Mouse (Mus musculus) heart, postnatal 4 days (tissue): ENCODE data around the gene Dennd4a. TPM values are rescaled to one million over a fixed set of nuclear protein-coding genes. Genes with fewer than 3 reads are reported as not detected.

Source experiments
- DNase-seq: peaks from one replicate; pipeline ENCODE4 v3.0.0; 2021
- total RNA-seq, 2 experiments: library from RNA; stranded (reverse); gene quantifications; 2 replicates each; pipeline ENCODE4 v1.2.3; 2021

The Dennd4a gene
- total RNA-seq, 2 experiments from 2014 or later: 13.8 to 16.9 TPM

DNA sequence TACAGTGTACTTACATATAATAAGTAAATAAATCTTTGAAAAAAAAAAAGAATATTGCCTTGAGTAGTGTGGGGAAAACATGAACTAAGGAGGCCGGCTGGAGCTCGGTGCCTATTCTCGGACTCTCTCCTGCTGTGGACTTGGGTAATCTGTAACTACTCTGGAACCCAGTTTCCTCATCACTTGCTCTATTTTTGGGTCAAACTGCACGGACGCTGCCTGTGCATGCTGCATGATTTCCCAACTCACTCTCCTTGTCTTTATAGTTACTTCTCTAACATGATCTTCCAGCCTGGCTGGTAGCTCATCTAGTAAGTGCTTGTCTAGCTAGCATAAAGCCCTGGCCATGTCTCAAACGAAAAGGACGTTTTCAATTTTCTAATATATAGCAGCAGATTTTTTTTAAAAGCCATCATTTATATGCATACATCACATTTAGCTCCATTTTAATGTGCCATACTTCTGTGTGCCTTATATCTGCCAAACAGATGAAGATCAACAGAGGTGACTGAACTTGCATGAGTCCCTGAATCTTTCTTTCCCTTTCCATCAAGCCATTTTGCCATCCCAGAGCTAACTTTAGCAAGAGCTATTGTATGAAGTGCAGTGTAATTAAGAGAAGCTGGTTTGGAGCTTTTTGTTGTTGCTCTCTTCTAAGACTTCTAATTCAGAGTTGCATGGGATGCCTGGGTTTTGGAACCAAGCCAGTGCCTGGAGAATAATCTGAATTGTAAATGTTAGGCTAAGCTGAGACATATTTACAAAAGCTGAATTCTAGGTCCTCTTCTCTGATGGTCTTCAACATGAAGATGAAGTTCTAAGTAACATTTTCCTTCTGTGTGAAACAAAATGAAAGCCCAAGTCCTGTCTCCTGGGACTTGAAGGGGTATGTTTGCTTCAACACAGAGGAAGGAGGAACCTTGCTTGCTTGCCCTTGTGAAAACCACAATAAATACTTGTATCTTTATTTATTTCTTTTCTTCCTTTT is 20.2 kb upstream of the Dennd4a start:
- DNase-seq: no peak

GRCm38 (mm10) chr9:64791676-64792075 is 19.5 kb upstream of the Dennd4a start:
- DNase-seq: no peak

DNA sequence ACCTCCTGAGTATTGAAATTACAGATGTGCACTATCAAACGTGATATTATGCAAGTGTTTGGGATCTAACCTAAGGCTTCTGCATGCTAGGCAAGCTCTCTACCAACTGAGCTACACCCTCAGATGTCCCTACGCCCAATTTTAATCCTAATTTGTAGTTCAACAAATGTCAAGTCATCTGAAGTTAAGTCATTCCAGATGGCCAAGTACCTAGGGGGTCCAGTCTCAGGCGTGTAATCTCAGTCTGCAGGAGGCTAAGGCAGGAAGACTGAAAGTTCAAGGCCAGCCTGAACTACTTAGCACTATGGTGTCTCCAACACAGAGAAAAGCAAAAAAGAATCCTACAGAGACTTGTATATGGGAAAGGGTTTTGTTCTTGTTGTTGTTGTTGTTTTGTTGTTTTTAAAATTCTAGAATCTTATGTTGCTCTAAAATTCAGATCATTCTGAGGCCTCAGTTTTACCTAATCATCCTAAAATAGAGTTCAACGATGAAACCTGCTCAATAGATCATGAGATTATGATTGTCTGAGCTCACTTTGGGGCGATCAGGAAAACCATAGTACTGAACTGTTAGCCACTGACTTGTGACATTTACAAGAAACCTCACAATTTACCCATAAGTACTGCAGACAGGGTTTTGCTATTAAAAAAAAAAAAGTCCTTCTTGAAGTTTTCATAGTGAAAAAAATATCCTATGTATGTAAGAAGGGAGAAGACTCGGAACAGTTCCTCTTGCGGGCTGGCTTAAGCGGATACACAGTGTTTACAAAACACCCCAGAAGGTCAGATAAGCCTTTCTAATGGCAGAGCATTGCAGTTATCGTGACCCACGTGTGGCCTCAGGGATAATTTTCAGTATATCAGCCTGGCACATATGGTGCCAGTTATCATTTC is 18.5 kb upstream of the Dennd4a start:
- DNase-seq: no peak

- no peak for DNase-seq
These were observed 17.9 kb upstream of the Dennd4a start for GRCm38 (mm10) chr9:64793275-64793590.

- no peak for DNase-seq
These were observed 17.3 kb upstream of the Dennd4a start for GRCm38 (mm10) chr9:64793794-64794193.

GRCm38 (mm10) chr9:64794448-64795420 is 16.4 kb upstream of the Dennd4a start:
- no peak for DNase-seq

DNA sequence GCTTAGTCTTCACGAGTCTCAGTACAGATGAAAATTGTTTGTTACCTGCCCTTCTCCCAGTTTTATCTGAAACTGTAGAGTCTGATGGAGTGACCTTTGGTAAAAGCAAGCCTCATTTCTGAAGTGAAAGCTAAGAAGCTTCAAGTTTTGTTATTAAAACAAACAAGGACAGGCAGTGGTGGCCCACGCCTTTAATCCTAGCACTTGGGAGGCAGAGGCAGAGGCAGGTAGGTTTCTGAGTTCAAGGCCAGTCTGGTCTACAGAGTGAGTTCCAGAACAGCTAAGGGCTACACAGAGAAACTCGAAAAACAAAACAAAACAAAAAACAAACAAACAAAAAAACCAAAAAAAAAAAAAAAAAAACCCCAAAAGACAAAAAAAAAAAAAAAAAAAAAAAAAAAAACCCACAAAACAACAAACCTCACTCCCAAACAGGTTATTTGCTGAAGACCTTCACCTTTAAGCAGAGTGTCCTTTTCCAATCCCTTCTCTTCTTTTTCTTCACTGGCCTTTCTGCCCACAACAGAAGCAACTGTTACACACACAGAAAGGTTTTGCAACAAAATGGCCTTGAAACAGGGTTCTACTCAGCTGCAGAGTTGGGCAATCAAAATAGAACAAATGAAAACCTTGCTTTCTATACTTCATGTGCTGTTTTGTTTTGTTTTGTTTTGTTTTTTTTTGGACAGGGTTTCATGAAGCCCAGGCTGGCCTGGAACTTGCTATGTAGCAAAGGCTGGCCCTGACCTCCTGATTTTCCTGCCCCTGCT is 15.1 kb upstream of the Dennd4a start:
- no peak for DNase-seq

DNA sequence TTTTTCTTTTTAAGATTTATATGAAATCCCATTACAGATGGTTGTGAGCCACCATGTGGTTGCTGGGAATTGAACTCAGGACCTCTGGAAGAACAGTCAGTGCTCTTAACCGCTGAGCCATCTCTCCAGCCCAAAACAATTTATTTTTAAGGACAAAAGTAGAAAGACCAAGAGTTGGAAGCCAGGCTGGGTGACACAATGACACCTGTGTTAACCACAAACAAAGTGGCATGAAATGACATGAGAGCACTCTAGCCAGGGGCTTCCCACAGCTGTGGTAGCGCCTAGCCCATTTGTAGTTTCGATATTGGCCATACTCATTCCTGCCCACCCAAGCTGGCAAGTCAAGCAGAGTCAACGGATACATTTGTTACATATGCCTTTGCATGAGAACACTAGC is 13.7 kb upstream of the Dennd4a start:
- DNase-seq: no peak

DNA sequence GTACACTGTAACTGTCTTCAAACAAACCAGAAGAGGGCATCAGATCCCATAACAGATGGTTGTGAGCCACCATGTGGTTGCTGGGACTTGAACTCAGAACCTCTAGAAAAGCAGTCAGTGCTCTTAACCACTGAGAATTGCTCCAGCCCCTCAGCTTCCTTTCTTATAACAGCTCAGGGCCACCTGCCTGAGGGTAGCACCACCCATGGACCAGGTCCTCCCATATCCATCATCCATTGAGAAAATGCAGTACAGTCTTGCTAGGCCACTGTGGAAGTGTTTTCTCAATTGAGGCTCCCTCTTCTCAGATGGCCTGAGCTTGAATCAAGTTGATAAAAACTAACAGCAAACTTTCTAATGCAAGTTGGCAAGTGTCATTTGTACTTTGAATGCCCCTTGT is 13.0 kb upstream of the Dennd4a start:
- no peak for DNase-seq

GRCm38 (mm10) chr9:64798859-64799258 is 12.3 kb upstream of the Dennd4a start:
- no peak for DNase-seq

- DNase-seq: no peak
These were observed 11.6 kb upstream of the Dennd4a start for GRCm38 (mm10) chr9:64799504-64799903.

DNA sequence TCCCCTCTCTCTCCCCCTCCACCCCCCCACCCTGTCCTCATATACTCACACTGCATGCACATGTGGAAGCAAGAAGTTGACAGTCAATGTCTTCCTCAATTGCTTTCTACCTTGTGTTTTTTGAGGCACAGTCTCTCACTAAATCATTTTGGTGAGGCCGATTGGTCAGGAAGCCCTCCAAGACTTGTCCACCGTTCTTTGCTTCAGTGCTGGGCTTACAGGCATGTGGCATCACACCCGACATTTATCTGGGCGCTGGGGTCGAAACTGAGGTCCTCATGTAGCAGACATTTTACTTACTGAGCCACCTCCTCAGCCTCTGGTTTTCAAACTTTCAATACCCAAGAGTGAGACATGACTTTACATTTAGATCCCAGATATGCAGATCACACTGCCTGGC is 8.6 kb upstream of the Dennd4a start:
- no peak for DNase-seq

DNA sequence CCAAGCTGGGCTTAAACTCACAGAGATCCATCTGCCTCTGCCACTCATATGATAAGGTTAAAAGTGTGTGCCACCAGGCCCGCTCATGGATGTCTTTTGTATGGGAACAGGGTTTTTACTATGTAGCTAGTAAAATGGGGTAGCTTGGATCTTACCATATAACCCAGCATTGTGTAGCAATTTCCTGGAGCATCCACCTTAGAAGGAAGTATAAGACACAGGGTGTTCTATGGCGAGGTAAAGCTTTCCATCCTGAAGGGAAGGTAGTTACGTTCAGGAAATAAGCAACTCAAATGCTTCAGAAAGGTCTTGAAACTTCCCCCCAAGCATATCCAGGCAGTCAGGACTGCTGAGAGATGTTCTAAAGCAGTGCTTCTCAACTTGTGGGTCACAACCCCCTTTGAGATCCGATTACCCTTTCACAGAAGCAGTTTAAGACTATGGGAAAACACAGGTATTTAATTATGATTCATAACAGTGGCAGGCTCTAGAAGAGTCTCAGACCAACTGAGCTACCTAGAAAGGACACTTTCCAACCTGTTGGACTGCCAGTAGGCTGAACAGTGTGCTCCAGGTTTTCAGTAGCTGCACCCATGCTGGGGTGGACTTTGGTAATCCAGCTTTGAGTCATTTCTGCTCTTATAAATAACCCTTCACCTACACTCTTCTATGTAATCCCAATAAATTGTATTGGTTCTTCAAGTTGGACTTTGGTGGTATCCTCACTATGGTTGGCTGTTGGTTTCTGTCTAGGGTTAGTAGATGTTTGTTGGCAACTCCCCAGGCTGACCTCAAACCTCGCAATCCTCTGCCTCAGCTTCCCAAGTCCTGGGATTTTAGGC is 7.5 kb upstream of the Dennd4a start:
- no peak for DNase-seq

DNA sequence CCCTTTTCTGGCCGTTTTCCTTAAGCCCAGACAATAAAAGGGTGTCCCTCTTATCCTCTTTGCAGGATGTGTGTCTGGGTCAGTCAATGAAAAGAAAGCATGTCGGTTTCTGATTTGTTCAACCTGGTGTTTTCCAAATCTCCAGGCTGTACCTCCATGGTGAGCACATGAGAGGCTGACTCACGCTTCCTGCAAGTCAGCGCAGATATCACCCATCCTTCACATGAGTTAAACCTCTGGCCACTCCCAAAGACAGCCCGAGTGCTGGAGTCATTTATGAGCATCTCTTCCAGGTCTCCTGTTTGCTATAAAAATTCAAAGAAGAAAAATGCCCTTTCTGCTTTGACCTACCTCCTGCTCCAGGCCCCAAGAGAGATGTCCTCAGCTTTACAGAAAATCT is 5.3 kb upstream of the Dennd4a start:
- no peak for DNase-seq

- DNase-seq: no peak
These were observed 4.6 kb upstream of the Dennd4a start for GRCm38 (mm10) chr9:64806335-64807060.

DNA sequence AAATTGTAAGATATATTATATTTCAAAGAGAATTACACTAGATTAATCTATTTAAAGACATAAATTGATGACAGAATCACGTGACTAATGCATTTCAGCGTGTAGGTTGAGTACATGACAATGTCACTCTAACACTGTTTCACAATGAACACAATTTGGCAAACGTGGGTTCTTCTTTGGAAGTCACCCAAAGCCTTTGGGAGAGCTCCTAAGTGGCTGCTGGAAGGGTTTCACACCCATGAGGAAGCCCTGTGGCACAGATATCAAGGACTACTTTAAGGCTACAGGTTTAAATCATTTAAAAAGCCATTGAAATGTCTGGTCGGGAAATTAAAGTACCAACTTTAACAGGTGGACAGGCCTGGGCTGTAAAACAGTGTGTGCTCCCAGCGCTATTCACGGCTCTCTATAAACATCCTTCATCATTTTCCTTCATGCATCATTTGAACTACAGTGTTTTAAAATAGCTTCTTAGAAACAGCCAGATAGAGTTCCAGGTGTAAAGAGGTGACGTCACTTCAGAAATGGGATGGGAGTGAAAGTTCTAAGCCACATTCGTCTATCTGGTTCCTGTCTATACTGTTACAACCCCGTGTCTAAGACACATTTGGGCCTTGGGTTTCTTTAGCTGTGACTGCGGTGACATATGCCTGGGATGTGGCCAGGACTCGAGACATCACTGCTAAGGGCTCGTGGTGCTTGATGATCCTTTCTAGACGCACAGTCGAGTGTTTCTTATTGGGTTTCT is 3.9 kb upstream of the Dennd4a start:
- DNase-seq: no peak

GRCm38 (mm10) chr9:64809851-64810250 is 1.3 kb upstream of the Dennd4a start:
- DNase-seq: no peak

- peak; percentile 68 for DNase-seq
These were observed 666 bp downstream of the Dennd4a start for GRCm38 (mm10) chr9:64811538-64812474.
